Mouse (Mus musculus) limb, embryonic 14.5 days (tissue): Measurements from ENCODE around the gene Rbfox1. TPM values are rescaled to one million over a fixed set of nuclear protein-coding genes. Genes with fewer than 3 reads are reported as not detected.
A peak's percentile ranks its signal among the peaks of the same experiment; 100 is the strongest.

ENCODE experiments used
- ATAC-seq: fragments of 200-750 bp; cut with Nextera tagmentation; 2 replicates; pipeline ENCODE4 v1.8.0; 2017; ENCODE audit warnings: low read depth, moderate number of reproducible peaks, moderate TSS enrichment; ENCODE audit not compliant: low FRiP score
- DNase-seq: peaks from one replicate; pipeline ENCODE4 v3.0.0-alpha.2; 2015; ENCODE audit warnings: low spot score
- H3K27ac ChIP-seq: fragments of 300-500 bp; sonication (generic); replicated peaks from 2 replicates; pipeline ENCODE4 v1.5.1; 2014; ENCODE audit warnings: low read depth, mild to moderate bottlenecking, low read length, moderate library complexity, mixed read lengths
- H3K27me3 ChIP-seq: fragments of 300-500 bp; sonication (generic); 2 replicates; pipeline ENCODE4 v1.6.1; 2014; ENCODE audit warnings: low read length, mixed read lengths; ENCODE audit not compliant: control insufficient read depth, insufficient read depth
- H3K36me3 ChIP-seq: fragments of 300-500 bp; sonication (generic); 2 replicates; pipeline ENCODE4 v1.6.1; 2014; ENCODE audit warnings: mild to moderate bottlenecking, low read length, moderate library complexity, mixed read lengths; ENCODE audit not compliant: control insufficient read depth, insufficient read depth
- H3K4me1 ChIP-seq: fragments of 300-500 bp; sonication (generic); 2 replicates; pipeline ENCODE4 v1.6.1; 2014; ENCODE audit warnings: antibody characterized with exemption, low read length, mixed read lengths; ENCODE audit not compliant: control insufficient read depth, insufficient read depth
- H3K4me2 ChIP-seq: fragments of 300-500 bp; sonication (generic); replicated peaks from 2 replicates; pipeline ENCODE4 v1.6.1; 2014; ENCODE audit warnings: low read depth, mild to moderate bottlenecking, low read length, moderate library complexity; ENCODE audit not compliant: severe bottlenecking
- H3K4me3 ChIP-seq: fragments of 300-500 bp; sonication (generic); replicated peaks from 2 replicates; pipeline ENCODE4 v1.5.1; 2014; ENCODE audit warnings: low read length
- H3K9ac ChIP-seq: fragments of 300-500 bp; sonication (generic); 2 replicates; pipeline ENCODE4 v1.6.1; 2014; ENCODE audit warnings: mild to moderate bottlenecking, low read depth, low read length, moderate library complexity; ENCODE audit not compliant: severe bottlenecking
- H3K9me3 ChIP-seq: fragments of 300-500 bp; sonication (generic); 2 replicates; pipeline ENCODE4 v1.6.1; 2016; ENCODE audit warnings: low read length; ENCODE audit not compliant: control insufficient read depth
- POLR2A ChIP-seq: fragments of 200-500 bp; IDR thresholded peaks from 2 replicates; pipeline ENCODE4 v1.8.0; 2012; ENCODE audit warnings: inconsistent platforms, mild to moderate bottlenecking, moderate library complexity, borderline replicate concordance; ENCODE audit not compliant: insufficient read depth, insufficient read length; ENCODE audit errors: extremely low read depth
- WGBS: fragments of 180-500 bp; shearing (Covaris S2); extraction: QIAGEN DNeasy Blood & Tissue Kit; methylation state at CpG from one replicate; pipeline ENCODE4 v1.1.7; 2014; 5-methylcytosine and 5-hydroxymethylcytosine counted together
- polyA plus RNA-seq, 2 experiments: library from polyadenylated mRNA; depleted of rRNA in 1 of 2; stranded (reverse) in 1 of 2; unstranded in 1 of 2; fragments of >200 nt; fragmentation: Nextera tagmentation in 1 of 2; extraction: Ambion mirVana in 1 of 2; gene quantifications; 2 replicates each; pipeline versions ENCODE4 v1.2.1 to v1.2.3; 2012 to 2014

Rbfox1 gene
- polyA plus RNA-seq, 2 experiments: 3.8 to 6.0 TPM

GRCm38 (mm10) chr16:6502219-6502618 is 617.1 kb downstream of the Rbfox1 start:
- WGBS: 28% methylated on average over 8 of the region's 8 CpGs
- H3K9ac ChIP-seq: no peak overlapping the region
- no peak overlapping the region for H3K4me3 ChIP-seq
- no peak overlapping the region for H3K27ac ChIP-seq
- no peak overlapping the region for H3K4me2 ChIP-seq
- H3K27me3 ChIP-seq: no peaks in the 10 kb centered on the region
- no peaks in the 10 kb centered on the region for H3K9me3 ChIP-seq
- TF ChIP-seq POLR2A: no peak
- no peak for ATAC-seq
- no peak for DNase-seq
- no peaks in the 10 kb centered on the region for H3K4me1 ChIP-seq
- H3K36me3 ChIP-seq: no peaks in the 10 kb centered on the region

DNA sequence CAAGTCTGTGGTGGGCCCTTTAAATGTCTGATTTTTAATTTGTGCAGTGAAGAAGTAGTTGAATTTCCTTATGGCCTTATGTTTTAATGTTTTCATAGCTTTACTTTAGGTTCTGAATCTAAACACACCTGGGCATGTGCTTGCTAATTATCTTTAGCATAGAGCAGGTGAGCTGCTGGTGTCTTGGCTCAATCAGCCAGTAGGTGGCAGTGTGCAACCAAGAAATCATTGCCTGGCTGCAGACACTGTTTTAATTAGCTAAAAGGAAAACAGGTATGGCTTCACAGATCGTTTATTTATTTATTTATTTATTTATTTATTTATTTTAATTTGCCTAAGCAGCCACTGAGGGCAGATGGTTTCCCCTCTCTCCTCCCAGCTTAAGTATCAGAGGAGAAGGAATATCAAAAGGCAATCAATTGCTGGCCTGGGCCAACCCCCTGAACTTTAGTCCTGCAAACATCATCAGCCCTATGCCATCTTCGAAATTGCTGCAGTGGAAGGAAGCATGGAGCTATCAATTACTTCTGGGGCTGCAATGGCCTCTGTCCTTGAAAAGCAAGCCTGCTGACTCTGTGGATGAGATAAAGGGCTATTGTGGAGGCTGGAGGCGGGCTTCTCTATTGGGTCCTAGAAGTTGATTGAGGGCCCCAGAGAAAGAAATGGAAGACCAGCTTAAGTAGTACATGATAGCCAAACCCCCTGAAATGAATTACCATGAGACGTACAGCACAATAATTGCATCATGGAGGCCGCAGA is 618.6 kb downstream of the Rbfox1 start:
- ATAC-seq: no peak

DNA sequence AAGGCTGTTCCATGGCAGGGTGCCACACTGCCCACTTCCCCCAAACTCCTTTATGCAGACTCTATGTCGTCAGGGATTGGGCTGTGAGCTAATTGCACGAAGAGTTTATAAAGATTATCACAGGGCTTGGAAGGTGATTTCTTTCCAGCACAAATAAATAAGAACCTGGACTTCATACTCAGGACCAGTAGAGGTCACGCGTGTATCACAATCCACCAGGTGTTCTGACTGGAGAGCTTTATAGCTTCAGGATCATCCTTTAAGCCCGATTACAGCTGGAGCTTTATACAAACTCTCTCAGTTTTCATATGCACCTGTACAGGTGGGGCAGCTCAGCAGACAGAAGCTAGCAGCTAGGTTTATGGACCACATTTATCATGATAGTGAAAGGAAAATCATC is 623.8 kb downstream of the Rbfox1 start:
- Histone ChIP-seq H3K9ac (no peak overlapping the region), H3K36me3 (no peaks in the 10 kb centered on the region), H3K9me3 (no peaks in the 10 kb centered on the region), H3K4me3 (no peak overlapping the region), H3K4me1 (no peaks in the 10 kb centered on the region), H3K4me2 (no peak overlapping the region), H3K27ac (no peak overlapping the region), H3K27me3 (no peaks in the 10 kb centered on the region)
- no peak for ATAC-seq
- DNase-seq: no peak
- TF ChIP-seq POLR2A: no peak
- 72% methylated on average over 5 of the region's 5 CpGs for WGBS

More for the DNA sequence above, 618.6 kb downstream of the Rbfox1 start:
- H3K36me3 ChIP-seq: no peaks in the 10 kb centered on the region
- H3K9me3 ChIP-seq: no peaks in the 10 kb centered on the region
- no peak overlapping the region for H3K4me3 ChIP-seq
- TF ChIP-seq POLR2A: no peak
- H3K27me3 ChIP-seq: no peaks in the 10 kb centered on the region
- H3K4me1 ChIP-seq: no peaks in the 10 kb centered on the region
- no peak overlapping the region for H3K9ac ChIP-seq
- H3K4me2 ChIP-seq: no peak overlapping the region
- no peak overlapping the region for H3K27ac ChIP-seq
- peak; percentile 67 for DNase-seq
- WGBS: 57% methylated on average over 5 of the region's 5 CpGs

DNA sequence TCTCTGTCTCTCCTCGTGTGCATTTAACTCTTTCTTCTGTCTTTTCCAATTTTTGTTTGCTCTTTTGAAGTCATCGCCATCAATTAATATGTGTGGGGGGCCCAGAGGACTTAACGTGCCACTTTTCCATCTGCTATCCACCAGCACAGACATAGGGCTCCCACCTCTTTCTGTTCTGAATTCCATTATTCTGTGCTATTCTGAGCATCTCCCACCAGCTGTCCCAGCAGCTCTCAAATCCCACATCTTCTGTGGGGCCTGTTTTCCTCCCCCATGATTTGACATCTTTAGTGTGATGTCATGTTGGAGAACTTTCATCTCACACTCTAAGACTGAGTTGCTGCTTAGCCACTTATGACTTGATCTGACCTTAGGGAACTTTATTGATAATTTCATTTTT is 634.3 kb downstream of the Rbfox1 start:
- 82% methylated on average over 3 of the region's 3 CpGs for WGBS
- Histone ChIP-seq H3K9me3 (no peaks in the 10 kb centered on the region), H3K27ac (no peak overlapping the region), H3K4me3 (no peak overlapping the region), H3K36me3 (no peaks in the 10 kb centered on the region), H3K4me2 (no peak overlapping the region), H3K9ac (no peak overlapping the region), H3K27me3 (no peaks in the 10 kb centered on the region), H3K4me1 (no peaks in the 10 kb centered on the region)
- DNase-seq (no peak), ATAC-seq (no peak)
- no peak for TF ChIP-seq POLR2A

DNA sequence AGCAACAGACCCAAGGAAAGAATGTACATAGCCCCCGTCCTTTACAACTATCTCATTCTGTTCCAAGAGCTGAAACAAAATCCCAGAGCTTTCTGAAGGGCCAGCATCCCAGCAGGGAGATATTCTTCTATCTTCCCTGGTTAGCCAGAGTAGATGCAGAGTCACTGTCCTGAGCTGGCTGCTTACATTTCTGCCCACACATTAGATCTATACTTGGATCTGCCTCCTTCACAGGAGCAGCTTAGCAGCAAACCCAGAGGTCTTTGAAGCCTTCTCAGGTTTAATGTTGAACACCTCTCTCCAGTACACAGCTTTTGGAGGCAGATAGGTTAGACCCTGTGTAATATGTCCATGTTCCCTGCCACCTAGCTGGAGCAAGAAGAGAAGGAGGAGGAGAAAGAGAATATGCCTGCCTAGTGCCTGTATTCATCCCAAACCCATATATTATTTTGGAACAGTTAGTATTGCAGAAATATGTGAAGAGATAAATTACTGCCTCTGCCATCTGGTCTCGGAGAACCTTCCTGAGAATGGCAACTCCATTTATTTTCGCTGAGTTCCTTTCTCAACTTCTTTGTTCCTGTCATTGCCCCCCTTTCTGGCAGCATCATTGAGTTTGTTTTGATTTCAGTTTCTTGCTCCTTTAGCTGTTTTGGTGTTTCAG is 640.5 kb downstream of the Rbfox1 start:
- Histone ChIP-seq H3K9ac (no peak overlapping the region), H3K4me3 (no peak overlapping the region), H3K9me3 (no peaks in the 10 kb centered on the region), H3K36me3 (no peaks in the 10 kb centered on the region), H3K4me1 (no peaks in the 10 kb centered on the region), H3K27me3 (no peaks in the 10 kb centered on the region), H3K4me2 (no peak overlapping the region), H3K27ac (no peak overlapping the region)
- DNase-seq (no peak), ATAC-seq (no peak)
- no peak for TF ChIP-seq POLR2A
- WGBS: 58% methylated on average over 3 of the region's 3 CpGs
